Mouse (Mus musculus) forebrain, embryonic 11.5 days (tissue): ENCODE results near the gene Xrra1. TPM values are rescaled to one million over a fixed set of nuclear protein-coding genes. Genes with fewer than 3 reads are reported as not detected.

Source experiments
- ATAC-seq: fragments of 200-750 bp; cut with Nextera tagmentation; replicated peaks from 2 replicates; pipeline ENCODE4 v1.8.0; 2017; ENCODE audit warnings: moderate TSS enrichment; ENCODE audit not compliant: low FRiP score
- DNase-seq: peaks from one replicate; pipeline ENCODE4 v3.0.0-alpha.2; 2017; ENCODE audit warnings: low spot score
- H3K27ac ChIP-seq: fragments of 300-500 bp; sonication (generic); 2 replicates; pipeline ENCODE4 v1.5.1; 2014; ENCODE audit warnings: low read depth, low read length
- H3K27me3 ChIP-seq: fragments of 300-500 bp; sonication (generic); 2 replicates; pipeline ENCODE4 v1.6.1; 2014; ENCODE audit warnings: mild to moderate bottlenecking, low read length, mixed read lengths; ENCODE audit not compliant: control insufficient read depth, insufficient read depth
- H3K36me3 ChIP-seq: fragments of 300-500 bp; sonication (generic); 2 replicates; pipeline ENCODE4 v1.6.1; 2014; ENCODE audit warnings: mild to moderate bottlenecking, low read length, moderate library complexity, mixed read lengths; ENCODE audit not compliant: control insufficient read depth, insufficient read depth
- H3K4me1 ChIP-seq: fragments of 300-500 bp; sonication (generic); replicated peaks from 2 replicates; pipeline ENCODE4 v1.6.1; 2014; ENCODE audit warnings: low read length, mixed read lengths; ENCODE audit not compliant: control insufficient read depth, insufficient read depth
- H3K4me2 ChIP-seq: fragments of 300-500 bp; sonication (generic); 2 replicates; pipeline ENCODE4 v1.6.1; 2014; ENCODE audit warnings: low read depth, mild to moderate bottlenecking, low read length, moderate library complexity, mixed read lengths; ENCODE audit not compliant: severe bottlenecking
- H3K4me3 ChIP-seq: fragments of 300-500 bp; sonication (generic); 2 replicates; pipeline ENCODE4 v1.5.1; 2014; ENCODE audit warnings: low read depth, low read length
- H3K9ac ChIP-seq: fragments of 300-500 bp; sonication (generic); 2 replicates; pipeline ENCODE4 v1.6.1; 2014; ENCODE audit warnings: low read length
- H3K9me3 ChIP-seq: fragments of 300-500 bp; sonication (generic); 2 replicates; pipeline ENCODE4 v1.6.1; 2016; ENCODE audit warnings: low read length, mixed read lengths; ENCODE audit not compliant: control insufficient read depth
- WGBS: fragments of 180-500 bp; shearing (Covaris S2); extraction: QIAGEN DNeasy Blood & Tissue Kit; methylation state at CpG from one replicate; pipeline ENCODE4 v1.1.7; 2014; 5-methylcytosine and 5-hydroxymethylcytosine counted together
- polyA plus RNA-seq: library from polyadenylated mRNA; unstranded; fragments of >200 nt; fragmentation: Nextera tagmentation; extraction: Ambion mirVana; gene quantifications from 2 replicates; pipeline ENCODE4 v1.2.1, GENCODE M21; 2014

The Xrra1 gene
- polyA plus RNA-seq, 1 experiment from 2014 or later = 0.56 TPM

DNA sequence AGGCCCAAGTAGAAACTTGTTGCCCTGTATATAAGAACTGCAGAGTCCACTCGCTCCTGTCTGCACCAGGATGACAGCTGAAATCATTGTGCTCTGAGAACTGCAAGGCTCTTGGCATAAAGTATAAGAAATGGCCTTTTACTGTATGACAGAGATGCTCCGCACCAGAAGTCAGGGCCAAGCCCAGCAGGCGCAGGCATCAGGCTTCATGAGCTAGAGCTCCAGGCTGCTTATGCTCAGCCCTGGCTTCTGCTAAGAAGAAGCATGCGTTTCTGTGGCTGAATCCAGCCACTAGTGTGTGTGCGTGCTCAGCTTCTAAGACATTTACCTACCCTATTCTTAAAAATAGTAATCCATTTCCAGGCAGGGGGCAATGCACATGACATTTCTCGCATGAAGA lies 35.6 kb downstream of the Xrra1 start:
- H3K36me3 ChIP-seq = no peaks in the 10 kb centered on the region

DNA sequence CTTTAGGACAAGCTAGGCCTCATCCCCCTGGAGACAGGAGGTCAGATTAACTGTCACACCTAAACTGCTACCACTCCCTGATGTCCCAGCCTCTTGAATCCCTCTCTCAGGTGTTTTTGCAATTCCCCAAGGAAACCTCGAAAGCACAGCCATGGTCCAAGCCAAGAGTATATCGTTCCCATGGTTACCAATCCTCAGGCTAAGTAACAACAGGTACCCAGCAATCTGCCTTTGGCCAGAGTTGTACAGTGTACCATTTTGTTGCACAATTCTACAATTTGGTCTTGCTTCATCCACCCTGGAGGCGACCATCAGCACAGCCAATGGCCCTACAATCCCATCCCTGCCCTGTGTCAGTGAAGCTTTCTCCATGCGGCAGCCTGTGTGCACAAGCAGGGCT lies 38.0 kb downstream of the Xrra1 start:
- H3K4me2 ChIP-seq = no peak overlapping the region
- H3K4me3 ChIP-seq = no peak overlapping the region
- no peaks in the 10 kb centered on the region for H3K9me3 ChIP-seq
- no peaks in the 10 kb centered on the region for H3K27me3 ChIP-seq
- no peaks in the 10 kb centered on the region for H3K4me1 ChIP-seq
- H3K27ac ChIP-seq = no peak overlapping the region
- DNase-seq (no peak), ATAC-seq (no peak)
- no peak overlapping the region for H3K9ac ChIP-seq
- 83% methylated on average over 4 of the region's 4 CpGs for WGBS
- H3K36me3 ChIP-seq = no peaks in the 10 kb centered on the region

More for the DNA sequence above, 35.6 kb downstream of the Xrra1 start:
- ATAC-seq (no peak), DNase-seq (no peak)
- 83% methylated on average over 6 of the region's 6 CpGs for WGBS
- no peak overlapping the region for H3K9ac ChIP-seq
- H3K4me3 ChIP-seq = no peak overlapping the region
- no peak overlapping the region for H3K4me2 ChIP-seq
- H3K27me3 ChIP-seq = no peaks in the 10 kb centered on the region
- no peak overlapping the region for H3K27ac ChIP-seq
- H3K9me3 ChIP-seq = no peaks in the 10 kb centered on the region
- H3K4me1 ChIP-seq = no peaks in the 10 kb centered on the region

DNA sequence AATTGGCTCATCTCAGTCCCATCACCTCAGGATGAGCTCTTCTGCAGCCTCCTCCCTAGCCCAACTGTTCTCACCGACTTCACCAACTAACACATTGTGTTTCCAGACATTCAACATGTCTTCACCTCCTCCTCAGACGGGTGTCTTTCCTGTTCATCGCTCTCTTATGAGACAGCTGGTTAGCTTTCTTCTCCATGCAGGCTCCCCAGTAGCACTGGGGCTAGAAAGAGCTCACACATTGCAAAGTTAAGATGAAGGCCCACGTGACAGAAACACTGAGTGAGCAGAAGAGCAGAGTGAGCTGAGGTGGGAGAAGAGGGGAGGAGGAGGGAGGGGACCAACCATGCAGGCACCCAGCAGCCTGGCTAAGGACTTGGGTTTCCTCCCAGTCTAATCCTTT lies 43.3 kb downstream of the Xrra1 start:
- Histone ChIP-seq H3K4me1 (no peaks in the 10 kb centered on the region), H3K9ac (no peak overlapping the region), H3K9me3 (no peaks in the 10 kb centered on the region), H3K27ac (no peak overlapping the region), H3K4me2 (no peak overlapping the region), H3K4me3 (no peak overlapping the region), H3K36me3 (no peaks in the 10 kb centered on the region), H3K27me3 (no peaks in the 10 kb centered on the region)
- DNase-seq (no peak), ATAC-seq (no peak)
- 80% methylated on average over 4 of the region's 4 CpGs for WGBS

DNA sequence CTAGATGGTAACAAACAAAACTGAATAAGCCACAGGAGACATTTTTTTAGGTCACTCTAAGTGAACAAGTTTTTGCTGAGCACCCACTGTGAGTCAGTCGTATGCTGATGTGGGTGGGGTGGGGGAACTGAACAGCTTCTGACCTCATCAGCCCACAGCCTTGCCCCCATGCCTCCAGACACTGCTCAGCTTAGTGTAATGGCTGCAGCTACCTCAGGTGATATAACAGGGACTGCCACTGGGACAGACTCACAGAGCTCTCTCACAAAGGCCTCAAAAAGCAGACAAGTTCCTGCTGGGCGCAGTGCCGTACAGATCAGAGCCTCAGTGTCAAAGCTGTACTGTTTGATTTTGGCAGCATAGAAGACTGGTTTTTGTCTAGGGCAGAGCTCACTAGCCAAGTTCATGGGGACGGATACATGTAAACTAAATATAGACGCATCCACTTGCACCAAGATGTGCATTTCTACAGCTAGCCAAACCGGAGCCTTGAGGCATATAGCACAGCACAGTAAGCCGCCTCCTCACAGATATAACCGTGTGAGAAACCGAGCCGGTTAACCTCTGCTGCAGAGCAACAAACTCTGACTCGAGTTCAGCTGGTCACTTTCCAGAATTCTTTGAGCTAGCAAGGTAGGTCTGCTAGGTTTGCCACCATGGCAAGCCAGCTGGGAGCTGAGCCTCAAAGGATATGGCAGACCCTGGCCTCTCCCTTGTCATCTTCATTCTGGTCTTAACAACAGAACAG lies 44.2 kb downstream of the Xrra1 start:
- Histone ChIP-seq H3K27ac (no peak overlapping the region), H3K4me3 (no peak overlapping the region), H3K4me1 (no peaks in the 10 kb centered on the region), H3K4me2 (no peak overlapping the region), H3K27me3 (no peaks in the 10 kb centered on the region), H3K9me3 (no peaks in the 10 kb centered on the region), H3K36me3 (no peaks in the 10 kb centered on the region), H3K9ac (no peak overlapping the region)
- no peak for DNase-seq
- no peak for ATAC-seq
- WGBS = 84% methylated on average over 11 of the region's 11 CpGs

DNA sequence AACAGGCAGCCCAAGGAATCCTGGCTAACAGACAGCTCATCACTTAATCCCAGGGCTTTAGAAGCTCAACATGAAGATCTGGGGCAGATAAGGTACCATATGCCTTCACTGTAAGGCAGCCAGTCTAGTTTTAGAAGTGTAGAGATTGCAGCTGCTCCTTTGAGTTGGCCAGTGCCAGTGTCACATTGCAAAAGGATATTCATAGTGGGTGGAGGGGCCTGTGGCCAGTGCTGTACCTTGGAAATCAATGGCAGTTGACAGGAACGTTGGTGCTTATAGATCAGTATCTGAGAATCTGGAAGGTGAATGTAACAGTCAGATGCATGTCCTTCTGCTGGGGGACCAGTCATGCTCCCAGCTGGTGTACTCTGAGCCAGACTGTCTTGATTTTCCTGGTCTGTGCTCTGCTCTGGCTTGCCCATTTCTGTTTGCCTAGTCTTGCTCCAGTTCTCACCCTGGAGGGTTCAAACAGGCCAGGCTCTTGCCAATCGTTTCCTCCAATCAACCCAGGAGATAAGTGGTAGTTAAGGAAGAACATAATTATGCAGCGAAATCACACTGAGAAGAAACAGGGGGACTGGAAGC lies 45.6 kb downstream of the Xrra1 start:
- DNase-seq (no peak), ATAC-seq (no peak)
- Histone ChIP-seq H3K27me3 (no peaks in the 10 kb centered on the region), H3K36me3 (no peaks in the 10 kb centered on the region), H3K27ac (no peak overlapping the region), H3K4me1 (no peaks in the 10 kb centered on the region), H3K4me3 (no peak overlapping the region), H3K9me3 (no peaks in the 10 kb centered on the region), H3K9ac (no peak overlapping the region), H3K4me2 (no peak overlapping the region)
- 78% methylated on average over 3 of the region's 3 CpGs for WGBS

DNA sequence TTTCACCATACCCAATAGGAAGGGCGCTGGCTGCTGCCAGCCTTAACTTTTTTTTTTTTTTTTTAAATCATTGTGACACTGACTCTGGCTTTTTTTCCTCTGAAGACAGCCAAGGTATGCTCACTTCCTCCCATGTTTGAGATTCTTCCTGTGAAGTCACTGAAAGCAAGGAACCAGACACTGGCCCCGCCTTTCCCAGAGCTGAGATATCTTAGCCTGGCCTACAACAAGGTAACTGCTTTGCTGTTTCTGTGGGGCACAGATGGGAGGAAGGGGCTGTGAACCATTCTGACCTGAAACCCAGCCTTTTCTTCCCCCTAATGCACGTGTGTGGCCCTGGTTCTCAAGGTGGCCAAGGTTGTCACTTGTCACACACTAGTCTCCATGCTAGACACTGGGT lies 47.4 kb downstream of the Xrra1 start:
- H3K9me3 ChIP-seq = no peaks in the 10 kb centered on the region
- no peak overlapping the region for H3K27ac ChIP-seq
- H3K4me2 ChIP-seq = no peak overlapping the region
- H3K27me3 ChIP-seq = no peaks in the 10 kb centered on the region
- H3K4me3 ChIP-seq = no peak overlapping the region
- ATAC-seq (no peak), DNase-seq (no peak)
- H3K36me3 ChIP-seq = no peaks in the 10 kb centered on the region
- no peak overlapping the region for H3K9ac ChIP-seq
- H3K4me1 ChIP-seq = no peaks in the 10 kb centered on the region
- 79% methylated on average over 3 of the region's 3 CpGs for WGBS

DNA sequence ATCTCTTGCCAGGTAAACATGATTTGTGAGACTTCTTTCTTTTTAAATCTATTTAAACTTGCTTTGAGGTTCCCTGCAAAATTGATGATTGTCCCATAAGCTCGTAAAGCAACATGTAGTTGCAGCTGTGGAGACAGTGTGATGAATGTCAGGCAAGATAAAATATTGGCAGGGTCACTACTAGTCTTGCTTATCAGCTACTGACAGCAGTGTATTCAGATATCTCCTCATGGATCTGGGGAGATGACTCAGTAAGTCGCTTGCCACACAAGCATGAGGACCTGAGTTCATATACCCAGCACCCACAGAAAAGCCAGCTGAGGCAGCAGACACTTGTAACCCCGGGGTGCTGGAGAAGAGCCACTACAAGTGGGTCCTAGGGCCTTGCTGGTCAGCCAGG lies 48.5 kb downstream of the Xrra1 start:
- DNase-seq = no peak
- no peak overlapping the region for H3K4me3 ChIP-seq
- no peak overlapping the region for H3K27ac ChIP-seq
- H3K9me3 ChIP-seq = no peaks in the 10 kb centered on the region
- H3K9ac ChIP-seq = no peak overlapping the region
- H3K36me3 ChIP-seq = no peaks in the 10 kb centered on the region
- H3K4me2 ChIP-seq = no peak overlapping the region
- 84% methylated on average over 3 of the region's 3 CpGs for WGBS
- H3K27me3 ChIP-seq = no peaks in the 10 kb centered on the region
- ATAC-seq = no peak
- H3K4me1 ChIP-seq = no peaks in the 10 kb centered on the region

DNA sequence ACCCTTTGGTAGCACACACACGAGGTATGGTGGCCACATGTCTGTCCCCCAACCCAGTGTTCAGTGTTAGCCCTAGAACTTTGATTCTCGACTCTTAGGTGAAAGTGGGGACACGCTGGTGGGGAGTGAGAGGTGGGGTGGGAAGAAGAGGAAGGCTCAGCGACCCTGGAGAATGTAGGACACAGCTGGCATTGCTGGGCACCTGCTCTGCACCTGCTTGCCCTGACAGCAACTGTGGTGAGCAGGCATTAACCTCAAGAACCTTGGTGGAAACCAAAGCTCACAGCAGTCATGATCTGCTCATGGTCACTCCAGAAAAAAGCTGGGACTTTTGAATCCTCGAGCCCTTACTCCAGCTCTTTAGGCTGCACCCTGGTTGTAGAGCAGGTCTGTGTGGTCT lies 52.1 kb downstream of the Xrra1 start:
- ATAC-seq (no peak), DNase-seq (no peak)
- Histone ChIP-seq H3K4me2 (no peak overlapping the region), H3K9me3 (no peaks in the 10 kb centered on the region), H3K9ac (no peak overlapping the region), H3K4me1 (no peaks in the 10 kb centered on the region), H3K27me3 (no peaks in the 10 kb centered on the region), H3K27ac (no peak overlapping the region), H3K36me3 (no peaks in the 10 kb centered on the region), H3K4me3 (no peak overlapping the region)
- 85% methylated on average over 5 of the region's 5 CpGs for WGBS

DNA sequence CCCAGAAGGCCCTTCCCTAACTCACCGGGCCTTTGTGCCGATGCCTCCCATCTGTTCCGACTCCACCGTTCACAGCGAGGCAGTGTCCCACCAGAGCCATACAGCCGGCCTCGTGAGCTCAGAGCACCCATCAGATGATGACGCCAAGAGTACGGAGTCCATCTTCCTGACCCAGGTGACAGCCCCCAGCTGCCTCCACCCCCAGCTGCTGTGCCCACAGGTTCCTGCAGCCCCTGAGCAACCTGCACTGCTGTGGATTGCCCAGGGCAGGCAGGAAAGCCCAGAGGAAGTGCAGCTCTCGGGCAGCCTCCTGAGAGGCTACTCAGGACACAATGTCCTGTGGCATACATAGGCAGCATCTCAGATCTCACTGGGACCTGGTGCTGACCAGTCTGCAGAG lies 55.4 kb downstream of the Xrra1 start:
- 88% methylated on average over 10 of the region's 10 CpGs for WGBS
- no peaks in the 10 kb centered on the region for H3K36me3 ChIP-seq
- H3K9ac ChIP-seq = no peak overlapping the region
- H3K4me1 ChIP-seq = peaks cover 9% of the 10 kb centered on the region
- no peak overlapping the region for H3K27ac ChIP-seq
- ATAC-seq = no peak
- H3K4me2 ChIP-seq = no peak overlapping the region
- H3K9me3 ChIP-seq = no peaks in the 10 kb centered on the region
- H3K4me3 ChIP-seq = no peak overlapping the region
- DNase-seq = no peak
- H3K27me3 ChIP-seq = peaks cover 6% of the 10 kb centered on the region
